Comparison of ENCODE assay signal across 23 mouse cellular contexts in the genomic region with DNA sequence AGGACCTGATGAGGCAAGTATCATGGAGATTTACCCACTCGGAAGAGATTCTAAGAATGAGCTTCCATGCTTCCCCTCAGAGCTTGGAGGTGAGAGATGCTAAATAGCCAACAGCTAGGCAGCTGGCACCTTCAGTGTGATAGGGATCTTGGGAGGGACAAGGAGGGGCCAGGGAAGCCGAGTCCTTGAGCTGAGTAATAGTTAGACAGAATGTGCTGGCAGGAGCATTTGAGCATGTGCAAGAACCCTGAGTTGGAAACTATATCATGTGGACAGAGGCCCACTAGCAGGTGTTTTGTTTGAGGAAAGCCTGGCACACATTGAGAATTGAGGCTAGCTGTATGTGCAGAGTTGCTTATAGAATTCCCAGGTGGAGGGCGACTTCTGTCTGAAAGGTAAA. TPM values are rescaled to one million over a fixed set of nuclear protein-coding genes. Genes with fewer than 3 reads are reported as not detected.
"Had no signal": no experiment of that assay in that cellular context is flagged by ENCODE, and none has a peak within 500 bp of the region (broad histone marks: within the 10 kb centered on the region; RNA-seq: fewer than 3 reads in every experiment).

No protein-coding gene starts in this region.

- H3K4me3 ChIP-seq: liver, embryonic 15.5 days; lung, embryonic 15.5 days; midbrain, embryonic 13.5 days; midbrain, embryonic 15.5 days; neural tube, embryonic 12.5 days had no signal

- DNase-seq: liver, postnatal 0 days; lung, adult 2 months; lung, postnatal 14 days; lung, postnatal 36 days; right cerebral cortex, postnatal 14 days; right cerebral cortex, postnatal 4 days; spleen, adult 18-20 months; thymus, adult 18-20 months; thymus, postnatal 14 days; thymus, postnatal 36 days had no signal

- H3K27me3 ChIP-seq: liver, embryonic 15.5 days; lung, embryonic 15.5 days; midbrain, embryonic 13.5 days; midbrain, embryonic 15.5 days; neural tube, embryonic 12.5 days had no signal

- H3K4me2 ChIP-seq: liver, embryonic 15.5 days; lung, embryonic 15.5 days; midbrain, embryonic 11.5 days; midbrain, embryonic 13.5 days; midbrain, embryonic 15.5 days; neural tube, embryonic 12.5 days had no signal

- ATAC-seq: liver, postnatal 0 days; lung, postnatal 0 days; midbrain, embryonic 13.5 days; midbrain, embryonic 15.5 days had no signal

- H3K4me1 ChIP-seq: lung, embryonic 15.5 days; midbrain, embryonic 13.5 days; midbrain, embryonic 15.5 days; neural tube, embryonic 12.5 days had no signal

- H3K9me3 ChIP-seq: liver, embryonic 15.5 days; lung, embryonic 15.5 days; midbrain, embryonic 13.5 days; midbrain, embryonic 15.5 days; neural tube, embryonic 12.5 days had no signal

- H3K27ac ChIP-seq: liver, embryonic 15.5 days; lung, embryonic 15.5 days; macrophage; midbrain, embryonic 13.5 days; midbrain, embryonic 15.5 days; neural tube, embryonic 12.5 days had no signal

- H3K9ac ChIP-seq: liver, embryonic 15.5 days; liver, postnatal 0 days; lung, embryonic 15.5 days; midbrain, embryonic 13.5 days; midbrain, embryonic 15.5 days; neural tube, embryonic 12.5 days had no signal

RNA-seq across cellular contexts. Expression of gene Chrm4, which starts 14.4 kb away (rescaled TPM):
- total RNA-seq: megakaryocyte, adult 5-6 weeks; monocyte, adult 5-6 weeks; neutrophil, adult 5-6 weeks had no signal
- polyA plus RNA-seq: liver, embryonic 15.5 days; liver, postnatal 0 days; lung, embryonic 15.5 days; macrophage; stomach, embryonic 14.5 days had no signal

RNA-seq across cellular contexts. Expression of gene Mdk, which starts 19.5 kb away (rescaled TPM):
- total RNA-seq: monocyte, adult 5-6 weeks had no signal

RNA-seq across cellular contexts. Expression of gene Gm9821, which starts 32.9 kb away (rescaled TPM):
- total RNA-seq: megakaryocyte, adult 5-6 weeks had no signal
- polyA plus RNA-seq: lung, adult 2 months; small intestine, adult 2 months had no signal
